Mouse (Mus musculus) embryonic fibroblast, embryonic 13.5 days (primary cell): ENCODE measurements at regions not wholly inside any gene's neighbourhood (a gene's known extent, or its start where the extent isn't known, plus 50 kb on each side); places are given as distances from the start of the nearest gene placed in this dataset.

Experiments
- CTCF ChIP-seq: IDR thresholded peaks from 2 replicates; pipeline ENCODE4 v1.5.1; 2011; ENCODE audit warnings: mild to moderate bottlenecking, control low read depth, low read length, moderate library complexity, borderline replicate concordance; ENCODE audit not compliant: insufficient read depth
- POLR2A ChIP-seq: IDR thresholded peaks from 2 replicates; pipeline ENCODE4 v1.6.1; 2011; ENCODE audit warnings: low read depth, mild to moderate bottlenecking, control low read depth, low read length, moderate library complexity

- no peak for TF ChIP-seq CTCF
- no peak for TF ChIP-seq POLR2A
Measured at GRCm38 (mm10) chr19:60148313-60148965, 78.1 kb downstream of the Fam204a start.
